Mouse (Mus musculus) lung, postnatal 0 days (tissue): ENCODE results near the gene Fam102a. TPM values are rescaled to one million over a fixed set of nuclear protein-coding genes. Genes with fewer than 3 reads are reported as not detected.

Experiments used
- ATAC-seq: fragments of 200-750 bp; cut with Nextera tagmentation; 2 replicates; pipeline ENCODE4 v1.8.0; 2017; ENCODE audit warnings: moderate library complexity
- DNase-seq: peaks from one replicate; pipeline ENCODE4 v3.0.0-alpha.2; 2016; ENCODE audit warnings: low spot score
- H3K27ac ChIP-seq: fragments of 300-500 bp; sonication (generic); 2 replicates; pipeline ENCODE4 v1.5.1; 2014; ENCODE audit warnings: antibody characterized with exemption, mild to moderate bottlenecking, low read length, mixed read lengths
- H3K27me3 ChIP-seq: fragments of 300-500 bp; sonication (generic); replicated peaks from 2 replicates; pipeline ENCODE4 v1.6.1; 2014; ENCODE audit warnings: low read length, mixed read lengths; ENCODE audit not compliant: insufficient read depth
- H3K36me3 ChIP-seq: fragments of 300-500 bp; sonication (generic); 2 replicates; pipeline ENCODE4 v1.6.1; 2014; ENCODE audit warnings: low read length, mixed read lengths; ENCODE audit not compliant: insufficient read depth
- H3K4me1 ChIP-seq: fragments of 300-500 bp; sonication (generic); 2 replicates; pipeline ENCODE4 v1.6.1; 2014; ENCODE audit warnings: antibody characterized with exemption, low read depth, low read length, mixed read lengths; ENCODE audit not compliant: insufficient read depth
- H3K4me2 ChIP-seq: fragments of 300-500 bp; sonication (generic); replicated peaks from 2 replicates; pipeline ENCODE4 v1.6.1; 2014; ENCODE audit warnings: low read depth, mild to moderate bottlenecking, low read length, moderate library complexity, mixed read lengths
- H3K4me3 ChIP-seq: fragments of 300-500 bp; sonication (generic); 2 replicates; pipeline ENCODE4 v1.5.1; 2014; ENCODE audit warnings: low read depth, low read length
- H3K9ac ChIP-seq: fragments of 300-500 bp; sonication (generic); replicated peaks from 2 replicates; pipeline ENCODE4 v1.6.1; 2014; ENCODE audit warnings: low read depth, mild to moderate bottlenecking
- H3K9me3 ChIP-seq: fragments of 300-500 bp; sonication (generic); 2 replicates; pipeline ENCODE4 v1.6.1; 2016; ENCODE audit warnings: low read length, mixed read lengths
- CTCF ChIP-seq: IDR thresholded peaks from 2 replicates; pipeline ENCODE4 v1.5.1; 2016; ENCODE audit warnings: antibody characterized with exemption, mild to moderate bottlenecking
- EP300 ChIP-seq: IDR thresholded peaks from 2 replicates; pipeline ENCODE4 v1.6.1; 2016; ENCODE audit warnings: antibody characterized with exemption, mild to moderate bottlenecking, control low read depth
- WGBS: fragments of 180-500 bp; shearing (Covaris S2); extraction: QIAGEN DNeasy Blood & Tissue Kit; methylation state at CpG from one replicate; pipeline ENCODE4 v1.1.7; 2014; 5-methylcytosine and 5-hydroxymethylcytosine counted together
- polyA plus RNA-seq: library from polyadenylated mRNA; unstranded; fragments of >200 nt; fragmentation: Nextera tagmentation; extraction: Ambion mirVana; gene quantifications from 2 replicates; pipeline ENCODE4 v1.2.1, GENCODE M21; 2015

The Fam102a gene
- polyA plus RNA-seq, 1 experiment from 2014 or later: 8.0 TPM

DNA sequence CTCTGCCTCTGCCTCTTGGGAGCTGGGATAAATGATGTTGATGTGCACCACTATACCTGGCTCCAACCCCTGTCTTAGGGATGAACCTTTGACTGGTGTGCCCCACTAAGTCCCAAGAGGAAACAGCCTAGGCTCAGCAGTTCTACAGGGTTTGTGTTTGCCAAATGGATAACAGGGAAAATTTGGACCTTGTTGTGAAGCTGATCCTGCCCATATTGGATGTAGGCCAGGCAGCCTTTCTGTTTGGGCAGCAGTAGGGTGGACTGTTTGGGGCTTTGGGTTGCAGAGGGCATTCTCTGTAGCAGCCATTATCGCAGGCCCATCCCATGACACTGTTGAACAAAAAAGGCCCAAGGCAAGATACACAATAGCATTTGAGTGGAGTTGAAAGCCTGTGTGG, 11.8 kb downstream of the Fam102a start:
- TF ChIP-seq CTCF: no peak
- no peak for TF ChIP-seq EP300
- Histone ChIP-seq H3K36me3 (no peaks in the 10 kb centered on the region), H3K9me3 (no peaks in the 10 kb centered on the region), H3K27ac (no peak overlapping the region), H3K4me3 (no peak overlapping the region), H3K4me1 (peaks cover 12% of the 10 kb centered on the region), H3K9ac (no peak overlapping the region), H3K4me2 (no peak overlapping the region), H3K27me3 (no peaks in the 10 kb centered on the region)
- 91% methylated on average over 1 of the region's 1 CpGs for WGBS
- DNase-seq (no peak), ATAC-seq (no peak)

DNA sequence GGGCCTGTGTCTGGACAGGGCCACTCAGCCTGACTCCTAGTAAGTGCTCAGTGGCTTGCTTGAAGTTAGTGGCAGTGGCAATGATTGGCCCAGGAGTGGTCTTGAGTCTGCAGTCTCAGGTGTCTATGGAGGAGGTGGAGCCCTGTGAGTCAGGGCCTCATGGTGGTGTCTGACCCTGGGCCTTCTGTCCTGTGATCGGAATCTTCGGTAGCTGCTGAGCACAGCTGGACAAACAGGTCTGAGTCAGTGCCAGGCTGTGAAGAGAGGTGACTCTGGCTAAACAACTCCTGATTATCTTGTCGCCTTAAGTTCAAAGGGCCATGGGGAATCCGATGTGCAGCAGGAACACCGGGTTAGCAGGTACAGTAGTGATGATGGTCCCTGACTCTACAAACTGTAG, 12.2 kb downstream of the Fam102a start:
- 62% methylated on average over 5 of the region's 5 CpGs for WGBS
- Histone ChIP-seq H3K9ac (no peak overlapping the region), H3K27me3 (no peaks in the 10 kb centered on the region), H3K9me3 (no peaks in the 10 kb centered on the region), H3K4me1 (peaks cover 12% of the 10 kb centered on the region), H3K4me3 (no peak overlapping the region), H3K27ac (no peak overlapping the region), H3K36me3 (no peaks in the 10 kb centered on the region), H3K4me2 (no peak overlapping the region)
- DNase-seq (no peak), ATAC-seq (no peak)
- TF ChIP-seq CTCF: no peak
- TF ChIP-seq EP300: no peak

DNA sequence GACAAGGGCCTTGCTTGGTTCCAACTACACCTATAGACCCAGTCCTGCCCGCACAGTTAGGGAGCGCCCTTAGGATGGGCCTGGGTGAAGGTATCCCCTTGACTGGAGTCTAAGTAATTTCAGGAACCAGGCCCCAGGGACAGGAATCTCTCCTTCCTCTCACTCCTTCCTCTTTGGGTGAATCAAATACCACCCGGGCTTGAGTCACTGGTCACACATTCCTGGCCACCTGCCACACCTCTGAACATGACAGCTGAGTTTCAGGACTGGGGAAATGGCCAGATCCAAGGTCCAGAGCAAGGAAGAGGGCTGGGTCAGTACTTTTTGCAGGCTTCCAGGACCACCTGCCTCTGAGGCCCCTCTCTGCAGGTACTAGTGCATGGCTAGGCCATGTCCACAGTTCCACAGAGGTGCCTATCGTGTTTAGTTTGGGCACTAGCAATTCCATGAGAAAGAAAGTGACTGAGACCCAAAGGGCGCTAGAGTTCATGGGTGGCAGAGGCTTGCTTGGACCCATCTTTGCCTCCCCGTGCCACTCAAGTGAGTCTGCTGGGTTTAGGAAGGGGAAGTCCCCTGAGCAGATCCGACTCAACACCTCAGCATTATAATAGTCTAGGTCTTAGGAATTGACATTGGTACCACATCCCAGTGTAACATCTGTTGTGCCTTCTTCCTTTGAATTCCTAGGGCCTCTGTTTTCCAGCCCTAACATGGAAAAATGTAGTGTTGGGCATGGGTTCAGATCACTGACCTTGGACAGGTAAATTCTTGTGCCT, 13.0 kb downstream of the Fam102a start:
- WGBS: 79% methylated on average over 7 of the region's 7 CpGs
- Histone ChIP-seq H3K4me3 (no peak overlapping the region), H3K9me3 (no peaks in the 10 kb centered on the region), H3K4me1 (peaks cover 7% of the 10 kb centered on the region), H3K4me2 (no peak overlapping the region), H3K36me3 (no peaks in the 10 kb centered on the region), H3K27ac (no peak overlapping the region; the same call in 1 of the 2 replicates), H3K27me3 (no peaks in the 10 kb centered on the region), H3K9ac (no peak overlapping the region)
- no peak for TF ChIP-seq CTCF
- no peak for TF ChIP-seq EP300
- no peak; the same call in 1 of the 2 replicates for ATAC-seq
- peak; percentile 66 for DNase-seq

DNA sequence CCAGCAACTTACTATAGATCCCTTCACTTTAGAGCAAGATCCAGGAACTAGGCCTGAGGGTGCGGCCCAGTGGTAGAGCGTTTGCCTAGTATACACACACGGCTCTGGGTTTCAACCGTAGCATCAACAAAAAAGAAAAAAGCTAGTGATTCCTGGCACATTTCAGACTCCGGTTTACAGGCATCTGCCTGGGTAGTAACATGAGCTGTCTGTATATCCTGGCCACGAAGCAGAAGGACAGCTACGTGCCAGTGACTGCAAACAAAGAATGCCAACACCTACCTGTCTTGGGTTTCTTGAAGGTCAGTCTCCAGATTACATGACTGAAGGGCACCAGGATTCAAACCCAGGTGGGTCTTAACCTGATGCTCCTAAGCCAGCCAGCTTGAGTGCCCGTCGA, 14.0 kb downstream of the Fam102a start:
- no peak for ATAC-seq
- 70% methylated on average over 9 of the region's 9 CpGs for WGBS
- no peaks in the 10 kb centered on the region for H3K9me3 ChIP-seq
- TF ChIP-seq CTCF: no peak
- no peak for TF ChIP-seq EP300
- H3K36me3 ChIP-seq: no peaks in the 10 kb centered on the region
- no peak for DNase-seq
- H3K4me1 ChIP-seq: peaks cover 6% of the 10 kb centered on the region; the same call in 1 of the 2 replicates
- H3K27ac ChIP-seq: no peak overlapping the region
- H3K4me2 ChIP-seq: no peak overlapping the region
- no peak overlapping the region for H3K4me3 ChIP-seq
- no peak overlapping the region for H3K9ac ChIP-seq
- H3K27me3 ChIP-seq: no peaks in the 10 kb centered on the region

GRCm38 (mm10) chr2:32549764-32550163, 14.6 kb downstream of the Fam102a start:
- Histone ChIP-seq H3K9me3 (no peaks in the 10 kb centered on the region), H3K4me1 (peaks cover 6% of the 10 kb centered on the region; the same call in 1 of the 2 replicates), H3K27me3 (no peaks in the 10 kb centered on the region), H3K4me3 (no peak overlapping the region), H3K9ac (no peak overlapping the region), H3K27ac (no peak overlapping the region), H3K36me3 (no peaks in the 10 kb centered on the region), H3K4me2 (no peak overlapping the region)
- DNase-seq (peak; percentile 57), ATAC-seq (peak; percentile 69)
- TF ChIP-seq CTCF (no peak), EP300 (no peak)
- 39% methylated on average over 6 of the region's 6 CpGs for WGBS

- Histone ChIP-seq H3K9me3 (no peaks in the 10 kb centered on the region), H3K27ac (no peak overlapping the region), H3K4me2 (no peak overlapping the region), H3K4me1 (peaks cover 11% of the 10 kb centered on the region; the same call in 1 of the 2 replicates), H3K36me3 (no peaks in the 10 kb centered on the region), H3K4me3 (no peak overlapping the region), H3K9ac (no peak overlapping the region), H3K27me3 (no peaks in the 10 kb centered on the region)
- TF ChIP-seq EP300 (no peak), CTCF (no peak)
- no peak for DNase-seq
- 78% methylated on average over 5 of the region's 5 CpGs for WGBS
- ATAC-seq: no peak
These were observed 16.1 kb downstream of the Fam102a start for GRCm38 (mm10) chr2:32551236-32551635.
